Mouse (Mus musculus) kidney, postnatal 0 days (tissue): ENCODE results near the gene Emilin2. TPM values are rescaled to one million over a fixed set of nuclear protein-coding genes. Genes with fewer than 3 reads are reported as not detected.

ENCODE experiments used
- ATAC-seq: fragments of 200-750 bp; cut with Nextera tagmentation; replicated peaks from 2 replicates; pipeline ENCODE4 v1.8.0; 2017; ENCODE audit warnings: low read depth, moderate number of reproducible peaks, moderate TSS enrichment, moderate library complexity; ENCODE audit not compliant: low FRiP score
- DNase-seq: peaks from one replicate; pipeline ENCODE4 v3.0.0-alpha.2; 2016; ENCODE audit warnings: low spot score
- H3K27ac ChIP-seq: fragments of 300-500 bp; sonication (generic); 2 replicates; pipeline ENCODE4 v1.5.1; 2014; ENCODE audit warnings: mild to moderate bottlenecking
- H3K27me3 ChIP-seq: fragments of 300-500 bp; sonication (generic); 2 replicates; pipeline ENCODE4 v1.6.1; 2014; ENCODE audit warnings: low read length, mixed read lengths; ENCODE audit not compliant: insufficient read depth
- H3K36me3 ChIP-seq: fragments of 300-500 bp; sonication (generic); 2 replicates; pipeline ENCODE4 v1.6.1; 2014; ENCODE audit warnings: low read length, mixed read lengths; ENCODE audit not compliant: insufficient read depth
- H3K4me1 ChIP-seq: fragments of 300-500 bp; sonication (generic); replicated peaks from 2 replicates; pipeline ENCODE4 v1.6.1; 2014; ENCODE audit warnings: antibody characterized with exemption, low read length, mixed read lengths; ENCODE audit not compliant: insufficient read depth
- H3K4me2 ChIP-seq: fragments of 300-500 bp; sonication (generic); 2 replicates; pipeline ENCODE4 v1.6.1; 2014; ENCODE audit warnings: mild to moderate bottlenecking, low read length, moderate library complexity, mixed read lengths
- H3K4me3 ChIP-seq: fragments of 300-500 bp; sonication (generic); replicated peaks from 2 replicates; pipeline ENCODE4 v1.5.1; 2014; ENCODE audit warnings: low read depth, low read length
- H3K9ac ChIP-seq: fragments of 300-500 bp; sonication (generic); 2 replicates; pipeline ENCODE4 v1.6.1; 2014; ENCODE audit warnings: low read depth, low read length
- H3K9me3 ChIP-seq: fragments of 300-500 bp; sonication (generic); replicated peaks from 2 replicates; pipeline ENCODE4 v1.6.1; 2016; ENCODE audit warnings: low read length, inconsistent platforms, mixed read lengths
- CTCF ChIP-seq: IDR thresholded peaks from 2 replicates; pipeline ENCODE4 v1.5.1; 2016; ENCODE audit warnings: antibody characterized with exemption, low read depth, mild to moderate bottlenecking, moderate library complexity
- WGBS: fragments of 180-500 bp; shearing (Covaris S2); extraction: QIAGEN DNeasy Blood & Tissue Kit; methylation state at CpG from one replicate; pipeline ENCODE4 v1.1.7; 2014; 5-methylcytosine and 5-hydroxymethylcytosine counted together
- polyA plus RNA-seq: library from polyadenylated mRNA; unstranded; fragments of >200 nt; fragmentation: Nextera tagmentation; extraction: Ambion mirVana; gene quantifications from 2 replicates; pipeline ENCODE4 v1.2.1, GENCODE M21; 2015

The Emilin2 gene
- polyA plus RNA-seq, 1 experiment from 2014 or later = 2.4 TPM

DNA sequence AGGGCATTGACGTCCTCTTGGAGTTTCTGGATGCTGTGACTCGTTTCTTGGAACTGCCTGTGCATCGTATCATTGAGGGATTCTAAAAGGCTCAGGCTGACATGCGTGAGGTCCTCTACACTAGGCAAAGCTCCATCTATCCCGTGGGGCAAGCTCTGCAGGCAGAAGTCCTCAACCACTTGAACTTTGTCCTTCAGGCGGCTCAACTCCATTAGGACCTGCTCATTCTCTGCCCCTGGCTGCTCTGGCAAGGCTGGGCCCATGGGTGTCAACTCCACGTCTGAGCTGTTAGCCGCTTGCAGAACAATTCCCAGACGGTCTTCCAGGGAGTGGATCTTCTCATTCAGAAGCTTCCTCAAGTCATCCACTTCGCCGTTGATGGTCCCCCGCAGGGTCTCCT is 37.9 kb downstream of the Emilin2 start:
- WGBS = 92% methylated on average over 12 of the region's 12 CpGs
- no peak overlapping the region for H3K27ac ChIP-seq
- no peak overlapping the region for H3K9ac ChIP-seq
- H3K27me3 ChIP-seq = no peaks in the 10 kb centered on the region
- no peaks in the 10 kb centered on the region for H3K9me3 ChIP-seq
- H3K4me1 ChIP-seq = no peaks in the 10 kb centered on the region
- H3K4me2 ChIP-seq = no peak overlapping the region
- H3K4me3 ChIP-seq = no peak overlapping the region
- no peak for TF ChIP-seq CTCF
- DNase-seq (no peak), ATAC-seq (no peak)
- no peaks in the 10 kb centered on the region for H3K36me3 ChIP-seq

- no peak overlapping the region for H3K4me2 ChIP-seq
- H3K27ac ChIP-seq = no peak overlapping the region
- no peaks in the 10 kb centered on the region for H3K4me1 ChIP-seq
- H3K27me3 ChIP-seq = no peaks in the 10 kb centered on the region
- H3K9me3 ChIP-seq = no peaks in the 10 kb centered on the region
- TF ChIP-seq CTCF = no peak
- H3K4me3 ChIP-seq = no peak overlapping the region
- H3K9ac ChIP-seq = no peak overlapping the region
- H3K36me3 ChIP-seq = no peaks in the 10 kb centered on the region
- WGBS = 89% methylated on average over 3 of the region's 3 CpGs
- DNase-seq (no peak), ATAC-seq (no peak)
Observed at GRCm38 (mm10) chr17:71268599-71268998, 43.2 kb downstream of the Emilin2 start.

GRCm38 (mm10) chr17:71268152-71268551 is 43.6 kb downstream of the Emilin2 start:
- no peaks in the 10 kb centered on the region for H3K36me3 ChIP-seq
- H3K4me2 ChIP-seq = no peak overlapping the region
- H3K27me3 ChIP-seq = no peaks in the 10 kb centered on the region
- DNase-seq = no peak
- no peak overlapping the region for H3K27ac ChIP-seq
- H3K4me1 ChIP-seq = no peaks in the 10 kb centered on the region
- ATAC-seq = no peak
- WGBS = 81% methylated on average over 10 of the region's 10 CpGs
- TF ChIP-seq CTCF = no peak
- H3K9ac ChIP-seq = no peak overlapping the region
- no peak overlapping the region for H3K4me3 ChIP-seq
- no peaks in the 10 kb centered on the region for H3K9me3 ChIP-seq

DNA sequence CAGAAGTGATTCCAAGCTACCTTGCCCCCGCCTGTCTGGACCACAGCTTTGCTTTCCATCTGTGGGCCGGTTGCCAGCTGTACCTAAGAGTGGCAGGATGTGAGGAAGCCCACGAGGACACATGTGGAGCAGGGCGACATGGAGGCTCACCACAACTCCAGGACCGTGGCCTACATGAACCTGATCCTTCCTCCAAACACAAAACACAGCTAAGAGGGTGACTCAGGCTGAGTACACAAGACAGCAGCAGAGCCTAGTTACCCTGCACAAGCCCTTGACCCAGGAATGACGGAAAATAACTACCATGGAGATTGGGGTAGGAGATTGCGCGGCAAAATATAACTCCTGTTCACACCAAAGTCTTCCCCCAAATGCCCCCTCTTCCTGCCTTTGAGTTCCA is 44.4 kb downstream of the Emilin2 start:
- no peak for TF ChIP-seq CTCF
- H3K36me3 ChIP-seq = no peaks in the 10 kb centered on the region
- 83% methylated on average over 8 of the region's 8 CpGs for WGBS
- H3K27me3 ChIP-seq = no peaks in the 10 kb centered on the region
- no peak overlapping the region for H3K4me2 ChIP-seq
- no peak overlapping the region for H3K4me3 ChIP-seq
- H3K4me1 ChIP-seq = no peaks in the 10 kb centered on the region
- H3K9ac ChIP-seq = no peak overlapping the region
- ATAC-seq (no peak), DNase-seq (no peak)
- no peaks in the 10 kb centered on the region for H3K9me3 ChIP-seq
- no peak overlapping the region for H3K27ac ChIP-seq

GRCm38 (mm10) chr17:71265336-71266051 is 46.3 kb downstream of the Emilin2 start:
- TF ChIP-seq CTCF = no peak
- no peak overlapping the region for H3K27ac ChIP-seq
- H3K9me3 ChIP-seq = no peaks in the 10 kb centered on the region
- no peak for ATAC-seq
- DNase-seq = no peak
- no peaks in the 10 kb centered on the region for H3K4me1 ChIP-seq
- no peak overlapping the region for H3K9ac ChIP-seq
- H3K4me3 ChIP-seq = no peak overlapping the region
- H3K4me2 ChIP-seq = no peak overlapping the region
- 68% methylated on average over 5 of the region's 5 CpGs for WGBS
- no peaks in the 10 kb centered on the region for H3K36me3 ChIP-seq
- no peaks in the 10 kb centered on the region for H3K27me3 ChIP-seq

DNA sequence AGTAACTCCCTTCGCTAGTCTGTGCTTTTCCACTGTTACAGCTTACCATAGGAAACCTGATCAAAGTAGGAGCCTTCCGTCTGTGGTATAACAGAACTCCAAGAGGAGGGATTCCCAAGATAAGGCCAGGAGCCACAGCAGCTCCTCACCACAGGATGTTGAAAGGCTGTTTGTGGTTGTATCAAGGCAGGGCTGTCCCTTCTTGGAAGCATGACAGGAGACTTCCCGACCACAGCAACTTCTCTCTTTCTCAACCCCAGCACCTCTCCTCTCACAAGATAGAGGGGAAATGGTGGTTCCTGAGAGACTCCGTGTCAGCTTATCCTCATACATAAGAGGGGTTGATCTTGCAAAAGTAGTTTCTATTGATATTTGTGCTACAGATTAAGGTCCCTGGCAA is 47.0 kb downstream of the Emilin2 start:
- Histone ChIP-seq H3K27me3 (no peaks in the 10 kb centered on the region), H3K4me3 (no peak overlapping the region), H3K4me1 (no peaks in the 10 kb centered on the region; the same call in 1 of the 2 replicates), H3K9me3 (no peaks in the 10 kb centered on the region), H3K36me3 (no peaks in the 10 kb centered on the region), H3K9ac (no peak overlapping the region), H3K27ac (no peak overlapping the region), H3K4me2 (no peak overlapping the region)
- no peak for DNase-seq
- 55% methylated on average over 4 of the region's 4 CpGs for WGBS
- ATAC-seq = no peak
- TF ChIP-seq CTCF = no peak

GRCm38 (mm10) chr17:71263136-71263535 is 48.6 kb downstream of the Emilin2 start:
- Histone ChIP-seq H3K27ac (no peak overlapping the region), H3K36me3 (no peaks in the 10 kb centered on the region), H3K4me3 (no peak overlapping the region), H3K27me3 (no peaks in the 10 kb centered on the region), H3K9me3 (no peaks in the 10 kb centered on the region), H3K4me1 (no peaks in the 10 kb centered on the region; the same call in 1 of the 2 replicates), H3K4me2 (no peak overlapping the region), H3K9ac (no peak overlapping the region)
- DNase-seq (no peak), ATAC-seq (no peak)
- 79% methylated on average over 6 of the region's 6 CpGs for WGBS
- TF ChIP-seq CTCF = no peak
